Mouse (Mus musculus) thymus, adult 2 months (tissue): ENCODE data around the gene Rnase4.

Experiments
- CTCF ChIP-seq: fragments of 200-500 bp; IDR thresholded peaks from 2 replicates; pipeline ENCODE4 v1.5.1; 2012; ENCODE audit warnings: mild to moderate bottlenecking, control low read depth, low read length, moderate library complexity, borderline replicate concordance; ENCODE audit not compliant: control insufficient read depth, poor library complexity, insufficient read depth; ENCODE audit errors: extremely low read depth
- POLR2A ChIP-seq: fragments of 200-500 bp; IDR thresholded peaks from 2 replicates; pipeline ENCODE4 v1.6.1; 2012; ENCODE audit warnings: mild to moderate bottlenecking, low read length, control low read depth, moderate library complexity; ENCODE audit not compliant: control insufficient read depth, poor library complexity, insufficient read depth; ENCODE audit errors: extremely low read depth

DNA sequence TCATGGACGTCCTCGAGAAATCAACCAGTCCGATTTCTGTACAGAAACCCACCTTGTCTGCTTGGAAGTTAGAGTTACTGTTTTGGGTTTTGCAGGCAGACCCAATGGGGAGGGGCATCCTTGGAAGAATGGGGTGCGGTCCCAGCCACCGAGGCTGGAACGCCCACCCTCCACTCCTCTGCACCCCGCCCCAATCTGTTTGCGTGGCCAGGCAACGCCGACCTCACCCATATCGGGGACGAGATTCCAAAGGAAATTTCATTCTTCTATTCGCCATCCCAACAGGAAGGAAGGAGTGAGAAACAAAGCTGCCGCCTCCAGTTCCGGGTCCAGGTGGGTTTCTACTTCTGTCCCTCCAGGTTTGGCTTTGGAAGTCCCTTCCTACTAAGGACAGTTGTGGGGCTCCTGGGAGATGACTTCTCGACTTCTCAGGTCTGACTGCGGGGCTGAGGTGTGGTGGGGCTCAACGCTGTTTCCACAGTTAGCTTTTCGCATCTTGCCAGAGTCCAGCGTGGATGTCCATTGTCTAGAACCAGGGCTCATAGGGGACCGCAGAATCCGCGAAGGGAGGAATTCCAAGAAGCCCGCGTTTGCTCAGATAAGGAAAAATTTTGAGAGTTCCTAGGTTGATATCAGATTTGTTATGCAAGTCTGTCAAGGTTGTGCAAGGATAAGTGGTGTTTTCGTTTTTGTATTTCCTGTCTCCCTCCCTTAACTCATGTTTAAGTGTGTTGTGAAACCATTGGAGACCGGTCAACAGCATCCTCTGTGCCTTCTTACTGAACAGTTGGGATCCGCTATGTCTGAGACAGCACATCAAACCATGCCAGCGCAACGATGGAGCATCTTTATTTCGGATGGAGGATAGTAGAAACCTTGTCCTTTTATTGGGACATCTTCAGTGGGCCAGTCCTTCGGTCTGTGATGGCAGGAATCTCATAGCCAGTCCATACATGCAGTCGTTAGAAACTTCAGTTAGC, at the start of gene Rnase4, which contains the start of gene Ang:
- no peak for TF ChIP-seq CTCF
- no peak for TF ChIP-seq POLR2A
